Mouse (Mus musculus) urinary bladder, postnatal 10 days (tissue): ENCODE measurements around the gene Hes7.

Experiments used
- DNase-seq: peaks from one replicate; pipeline ENCODE4 v3.0.0; 2022; ENCODE audit warnings: low spot score

Gene Hes7

DNA sequence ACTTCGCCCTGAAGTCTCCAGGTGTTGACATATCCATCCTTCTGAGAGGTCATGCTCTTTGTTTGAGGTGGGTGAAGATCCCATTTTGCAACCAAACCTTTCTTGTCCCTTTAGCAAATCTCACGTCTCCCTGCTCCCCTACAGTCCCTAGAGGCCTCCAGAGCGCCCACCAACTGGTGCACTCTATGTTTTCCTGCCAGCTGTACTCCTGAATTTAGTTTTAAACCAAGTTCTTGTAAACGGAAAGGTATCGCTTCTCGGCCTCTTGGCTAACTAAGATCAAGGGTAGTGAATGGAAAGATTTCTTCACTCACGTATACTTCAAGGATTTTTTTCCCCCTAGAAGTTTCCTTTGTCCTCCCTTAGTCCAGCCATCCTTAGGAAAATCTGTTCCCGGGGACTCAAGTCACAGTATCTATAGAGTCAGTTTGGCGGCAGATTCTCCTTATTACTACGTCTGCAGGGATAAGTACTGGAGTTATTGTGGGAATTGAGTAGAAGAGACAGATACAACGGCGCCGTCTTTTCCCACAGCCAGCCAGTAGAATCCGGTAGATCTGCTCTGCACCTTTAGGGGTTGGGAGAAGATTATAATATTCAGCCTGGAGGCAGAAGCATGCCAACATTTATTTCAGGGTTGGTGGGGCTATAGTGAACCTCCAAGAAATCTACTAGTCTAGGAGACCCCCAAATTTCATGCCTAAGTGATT, 603 bp upstream of the Hes7 start:
- no peak for DNase-seq

DNA sequence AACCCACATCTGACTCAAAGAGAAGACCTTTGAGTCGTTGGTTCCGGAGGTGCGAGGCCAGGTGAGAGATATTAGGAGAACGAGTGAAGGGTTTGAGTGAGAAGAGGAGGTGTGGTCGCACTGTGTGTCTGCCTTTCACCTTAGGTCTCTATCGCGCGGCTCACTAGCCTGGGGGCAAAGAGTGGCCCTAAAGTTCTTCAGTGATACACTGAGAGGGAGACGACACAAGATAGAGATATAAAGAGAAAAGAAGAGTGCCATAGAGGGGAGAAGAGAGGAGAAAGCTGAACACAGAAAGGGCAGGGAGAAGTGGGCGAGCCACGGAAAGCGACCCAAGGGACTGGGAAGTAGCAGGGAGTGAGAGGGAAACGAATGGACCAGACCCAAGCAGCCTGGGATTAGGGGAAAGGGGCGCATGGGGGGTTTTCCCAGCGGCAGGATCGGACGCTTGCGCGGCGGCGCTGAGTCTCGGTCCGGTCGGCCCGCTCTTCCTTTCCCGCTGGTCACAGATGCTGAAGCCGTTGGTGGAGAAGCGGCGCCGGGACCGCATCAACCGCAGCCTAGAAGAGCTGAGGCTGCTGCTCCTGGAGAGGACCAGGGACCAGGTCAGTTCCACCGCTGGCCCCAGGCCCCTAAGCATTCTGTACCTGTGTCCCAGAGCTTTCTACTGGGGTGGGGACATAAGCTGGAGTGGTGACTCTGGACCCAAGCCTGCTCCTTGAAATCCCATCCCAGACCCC, 967 bp downstream of the Hes7 start:
- DNase-seq: no peak

DNA sequence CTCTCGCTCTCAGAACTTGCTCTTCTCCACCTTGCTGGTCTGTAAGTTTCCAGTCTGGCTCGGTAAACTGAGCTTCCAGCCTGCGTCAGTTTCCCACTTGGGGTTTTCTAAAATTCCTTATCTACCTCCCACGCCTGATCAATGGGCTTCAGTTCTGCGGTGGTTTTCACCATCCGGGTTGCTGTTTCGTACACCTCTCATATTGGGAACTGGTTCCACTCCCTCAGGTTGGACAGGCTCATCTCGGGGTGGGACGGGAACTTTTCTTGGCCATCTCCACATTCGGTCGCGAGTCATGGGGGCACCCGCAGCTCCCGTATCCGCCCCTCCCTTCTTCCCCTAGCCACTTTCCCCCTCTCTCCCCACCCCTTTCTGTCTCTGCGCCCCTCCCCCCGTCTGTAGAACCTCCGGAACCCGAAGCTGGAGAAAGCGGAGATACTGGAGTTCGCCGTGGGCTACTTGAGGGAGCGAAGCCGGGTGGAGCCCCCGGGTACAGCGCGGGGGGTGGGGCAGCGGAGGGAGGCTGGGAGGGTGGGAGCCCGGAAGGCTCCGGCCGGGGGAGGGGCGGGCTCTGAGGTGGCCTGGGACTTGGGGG, 1.6 kb downstream of the Hes7 start:
- no peak for DNase-seq

DNA sequence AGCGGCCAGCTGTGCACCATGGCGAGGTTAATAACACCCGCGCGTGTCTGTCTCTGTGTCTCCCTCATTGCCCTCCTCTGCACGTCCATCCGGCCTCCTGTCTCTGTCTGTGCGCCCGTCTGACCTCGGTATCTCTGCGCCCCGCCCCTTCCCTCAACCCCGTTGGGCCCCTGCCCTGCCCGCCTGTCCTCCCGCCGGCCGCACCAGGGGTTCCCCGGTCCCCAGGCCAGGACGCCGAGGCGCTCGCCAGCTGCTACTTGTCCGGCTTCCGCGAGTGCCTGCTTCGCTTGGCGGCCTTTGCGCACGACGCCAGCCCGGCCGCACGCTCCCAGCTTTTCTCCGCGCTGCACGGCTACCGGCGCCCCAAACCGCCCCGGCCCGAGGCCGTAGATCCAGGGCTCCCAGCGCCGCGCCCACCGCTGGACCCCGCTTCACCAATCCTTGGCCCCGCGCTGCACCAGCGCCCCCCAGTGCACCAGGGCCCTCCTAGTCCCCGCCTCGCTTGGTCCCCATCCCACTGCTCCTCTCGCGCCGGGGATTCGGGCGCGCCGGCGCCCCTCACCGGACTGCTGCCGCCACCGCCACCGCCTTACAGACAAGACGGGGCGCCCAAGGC, 2.2 kb downstream of the Hes7 start, which contains the start of gene 9130213A22Rik:
TSS of gene 9130213A22Rik (minus strand) at position 254 of the 616 bp plus-strand sequence.
- peak; percentile 60 for DNase-seq

DNA sequence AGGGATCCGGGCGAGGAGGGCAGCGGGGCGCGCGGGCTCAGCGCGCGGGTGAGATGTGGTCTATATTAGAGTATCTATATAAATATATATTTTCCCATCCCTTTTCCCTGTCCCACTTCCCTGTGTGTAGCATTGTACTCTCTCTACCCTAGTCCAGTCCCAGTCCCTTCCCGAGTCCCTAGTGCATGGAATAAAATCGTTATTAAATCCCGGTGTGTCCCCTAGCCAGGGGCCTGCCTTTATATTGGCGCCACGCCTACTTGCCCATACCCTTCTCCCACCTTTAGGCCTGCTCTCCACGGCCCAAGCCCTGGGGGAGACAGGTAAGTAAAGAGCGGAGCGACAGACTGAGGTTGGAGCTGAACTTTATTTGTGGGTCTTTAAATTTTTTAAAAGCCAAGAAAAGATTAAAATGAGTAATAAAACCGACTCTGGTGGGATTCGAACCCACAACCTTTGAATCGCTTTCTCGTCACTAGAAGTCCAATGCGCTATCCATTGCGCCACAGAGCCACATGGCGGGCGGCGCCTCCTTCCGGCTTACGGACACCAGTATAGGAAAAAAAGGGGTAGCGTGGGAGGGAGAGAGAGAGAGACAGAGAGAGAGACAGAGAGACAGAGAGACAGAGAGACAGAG, 3.0 kb downstream of the Hes7 start:
- no peak for DNase-seq

DNA sequence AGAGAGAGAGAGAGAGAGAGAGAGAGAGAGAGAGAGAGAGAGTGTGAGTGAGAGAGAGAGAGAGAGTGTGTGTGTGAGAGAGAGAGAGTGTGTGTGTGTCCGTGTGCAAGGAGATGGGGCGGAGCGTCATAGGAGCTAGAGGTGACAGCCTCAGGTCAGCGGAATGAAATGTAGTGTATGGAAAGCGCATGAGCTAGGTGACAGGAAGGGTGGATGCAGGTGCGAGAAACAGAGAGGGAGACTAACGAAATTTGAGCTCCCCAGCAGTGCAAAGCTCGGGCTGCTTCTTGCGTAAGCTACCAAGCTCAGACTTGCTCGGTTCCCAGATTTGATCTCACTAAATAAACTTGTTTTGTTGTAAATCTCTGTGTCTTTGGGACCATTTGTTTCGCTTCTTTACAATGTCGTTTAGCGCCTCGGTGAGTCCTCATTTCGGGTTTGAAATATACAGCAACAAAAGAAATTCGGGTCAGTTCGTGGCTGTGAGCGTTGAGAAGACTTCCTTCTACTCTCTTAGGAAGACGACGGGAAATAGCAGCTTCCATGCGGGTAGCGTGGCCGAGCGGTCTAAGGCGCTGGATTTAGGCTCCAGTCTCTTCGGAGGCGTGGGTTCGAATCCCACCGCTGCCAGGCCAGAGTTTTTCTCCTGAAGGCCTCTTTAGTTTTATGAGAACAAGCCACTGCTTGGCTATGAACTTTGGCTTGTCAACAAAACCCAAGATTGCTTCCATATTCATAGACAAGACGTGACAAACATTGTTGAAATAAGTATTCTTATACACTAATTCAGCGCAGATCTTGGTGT, 3.7 kb downstream of the Hes7 start:
- DNase-seq: no peak

DNA sequence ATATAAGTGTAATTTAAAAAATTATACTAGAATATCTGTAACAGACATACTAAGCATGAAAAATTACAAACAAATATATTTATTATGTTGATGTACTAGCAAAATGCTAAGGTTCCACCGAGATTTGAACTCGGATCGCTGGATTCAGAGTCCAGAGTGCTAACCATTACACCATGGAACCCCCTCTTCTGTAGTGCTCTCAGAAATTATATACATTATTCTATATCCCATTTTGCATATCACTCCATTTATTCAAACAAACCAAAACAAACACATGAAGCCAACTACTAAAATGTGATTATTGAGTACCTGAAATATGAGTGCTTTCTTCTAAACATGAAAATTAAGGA, 4.3 kb downstream of the Hes7 start:
- DNase-seq: no peak

DNA sequence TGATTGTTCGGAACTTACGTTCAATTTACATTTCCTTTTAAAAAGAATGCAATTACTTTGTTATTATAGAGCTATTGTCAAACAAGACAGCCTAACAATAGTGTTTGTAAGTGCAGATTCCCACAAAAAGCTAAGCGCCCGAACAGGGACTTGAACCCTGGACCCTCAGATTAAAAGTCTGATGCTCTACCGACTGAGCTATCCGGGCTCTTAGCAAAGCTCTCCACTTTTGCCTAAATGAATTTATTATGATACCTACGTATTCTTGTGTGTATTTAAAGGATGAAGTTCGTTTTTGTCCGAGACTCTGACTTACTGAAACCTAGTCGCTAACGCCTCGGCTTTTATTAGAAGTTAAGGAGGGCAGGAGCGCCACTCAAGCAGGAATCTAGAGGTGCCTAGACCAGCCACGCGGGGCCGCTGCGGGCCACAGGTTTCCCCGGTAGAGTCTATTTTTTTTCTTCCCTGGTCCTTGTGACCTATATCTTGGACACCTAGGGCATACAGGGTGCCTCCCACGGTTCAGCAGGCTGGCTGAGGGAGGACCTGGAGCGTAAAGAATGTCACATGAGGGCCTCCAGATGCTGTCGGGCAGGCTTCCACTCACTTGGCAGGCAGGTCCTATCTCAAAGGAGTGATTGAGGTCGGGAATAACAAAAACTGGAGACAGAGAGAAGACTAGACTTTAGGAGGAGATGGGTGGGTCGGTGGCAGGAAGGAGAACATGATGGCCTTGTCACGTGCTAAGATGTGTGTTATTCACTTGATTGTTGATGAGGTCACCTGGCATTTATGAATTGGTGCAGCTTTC, 5.0 kb downstream of the Hes7 start:
- DNase-seq: no peak

DNA sequence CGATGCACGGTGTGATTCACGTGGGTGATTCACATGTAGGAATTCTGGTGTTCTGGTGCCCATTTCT, 5.5 kb downstream of the Hes7 start, which contains the start of gene Aloxe3:
TSS of gene Aloxe3 (plus strand) at position 45 of the 67 bp plus-strand sequence.
- no peak for DNase-seq

DNA sequence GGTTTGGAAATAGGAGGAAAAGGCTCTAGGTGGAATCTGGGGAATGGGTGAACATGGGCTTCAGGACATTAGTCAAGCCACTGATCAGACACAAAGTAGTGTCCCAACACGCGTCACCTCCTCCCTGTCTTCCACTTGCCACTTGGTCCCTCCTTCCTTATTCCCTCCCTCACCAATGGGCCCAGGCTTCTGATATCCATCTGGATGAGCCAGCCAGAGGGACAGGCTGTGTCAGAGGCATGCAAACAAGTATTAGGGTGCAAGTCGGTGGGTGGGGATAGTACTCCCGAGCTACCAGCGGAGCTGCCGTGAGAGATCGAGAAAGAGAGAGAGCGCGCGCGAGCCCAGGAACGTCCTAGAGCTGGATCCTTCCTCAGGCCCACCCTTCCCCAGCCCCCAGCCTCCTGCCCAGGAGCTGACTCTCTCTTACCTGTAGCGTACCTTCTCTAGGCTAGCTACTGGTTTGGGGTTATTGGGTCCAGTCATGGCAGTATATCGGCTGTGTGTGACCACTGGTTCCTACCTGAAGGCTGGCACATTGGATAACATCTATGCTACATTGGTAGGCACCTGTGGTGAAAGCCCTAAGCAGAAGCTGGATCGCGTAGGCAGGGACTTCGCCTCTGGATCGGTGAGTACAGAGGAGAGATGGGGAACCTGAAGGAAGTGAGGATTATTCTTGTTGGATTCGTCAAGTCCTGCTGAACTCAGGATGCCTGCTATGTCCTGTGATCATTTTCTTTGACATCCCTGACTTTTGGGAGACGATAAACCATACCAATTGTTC, 5.9 kb downstream of the Hes7 start:
- DNase-seq: no peak

DNA sequence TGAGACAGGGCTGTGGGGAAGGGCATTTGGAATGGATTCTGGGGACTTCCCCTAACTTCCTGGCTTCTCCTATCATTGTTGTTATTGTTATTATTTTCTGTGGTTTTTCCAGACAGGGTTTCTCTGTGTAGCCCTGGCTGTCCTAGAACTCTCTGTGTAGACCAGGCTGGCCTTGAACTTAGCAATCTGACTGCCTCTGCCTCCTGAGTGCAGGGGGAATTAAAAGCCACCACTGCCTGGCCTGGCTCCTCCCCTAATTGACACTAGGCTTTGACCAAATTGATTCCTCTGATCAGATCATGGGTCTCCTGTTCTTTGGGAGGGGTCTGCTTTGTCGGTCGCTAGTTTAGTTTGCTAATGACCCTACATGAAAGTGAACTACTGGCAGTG, 6.5 kb downstream of the Hes7 start:
- DNase-seq: no peak

DNA sequence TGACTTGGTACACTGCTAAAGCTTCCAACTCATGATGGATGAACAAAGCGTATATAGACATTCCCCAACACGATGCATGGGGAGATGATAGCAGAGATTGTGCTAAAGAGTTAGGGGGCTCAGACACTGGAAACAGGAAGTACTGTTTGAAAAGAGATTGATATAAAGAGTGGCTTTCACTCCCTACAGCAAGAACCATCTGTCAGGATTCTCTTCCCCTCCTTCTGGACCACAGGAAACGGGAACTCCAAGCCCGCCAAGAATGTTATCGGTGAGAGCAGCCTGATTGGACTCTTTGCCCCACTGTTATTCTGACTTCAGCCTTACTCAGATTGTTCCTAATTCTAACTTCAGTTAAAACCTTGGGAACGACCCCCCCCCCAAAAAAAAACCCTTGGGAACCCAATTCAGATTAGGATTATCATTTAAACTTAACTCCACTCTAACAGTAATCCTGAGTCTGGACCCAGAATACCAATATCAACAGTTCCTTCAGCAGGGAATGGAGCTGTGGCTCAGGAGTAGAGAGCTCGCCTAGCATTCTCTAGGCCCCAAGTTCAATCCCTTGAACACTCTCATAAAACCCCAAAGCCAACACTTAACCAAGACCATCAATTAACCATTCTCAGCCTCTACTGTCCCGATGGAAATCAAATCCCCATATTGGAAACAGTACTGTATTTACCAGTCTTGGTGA, 8.4 kb downstream of the Hes7 start:
- no peak for DNase-seq

DNA sequence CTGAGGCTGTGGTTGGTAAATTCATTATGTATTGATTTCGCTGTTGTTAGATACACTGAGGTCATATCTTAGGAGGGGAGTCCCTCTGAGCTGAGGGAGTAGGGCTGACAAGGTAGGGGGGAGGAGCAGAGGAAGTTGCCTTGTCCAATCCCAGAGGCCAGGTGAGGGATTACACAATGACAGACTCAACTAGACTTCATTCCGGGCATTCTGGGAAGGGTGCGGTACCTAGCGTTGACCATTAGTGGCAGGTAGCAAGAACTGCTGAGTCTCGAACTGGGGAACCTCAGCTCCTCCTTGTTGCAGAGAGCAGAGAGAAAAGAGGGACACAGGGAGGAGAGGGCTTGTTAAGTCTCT, 13.3 kb downstream of the Hes7 start:
- no peak for DNase-seq

DNA sequence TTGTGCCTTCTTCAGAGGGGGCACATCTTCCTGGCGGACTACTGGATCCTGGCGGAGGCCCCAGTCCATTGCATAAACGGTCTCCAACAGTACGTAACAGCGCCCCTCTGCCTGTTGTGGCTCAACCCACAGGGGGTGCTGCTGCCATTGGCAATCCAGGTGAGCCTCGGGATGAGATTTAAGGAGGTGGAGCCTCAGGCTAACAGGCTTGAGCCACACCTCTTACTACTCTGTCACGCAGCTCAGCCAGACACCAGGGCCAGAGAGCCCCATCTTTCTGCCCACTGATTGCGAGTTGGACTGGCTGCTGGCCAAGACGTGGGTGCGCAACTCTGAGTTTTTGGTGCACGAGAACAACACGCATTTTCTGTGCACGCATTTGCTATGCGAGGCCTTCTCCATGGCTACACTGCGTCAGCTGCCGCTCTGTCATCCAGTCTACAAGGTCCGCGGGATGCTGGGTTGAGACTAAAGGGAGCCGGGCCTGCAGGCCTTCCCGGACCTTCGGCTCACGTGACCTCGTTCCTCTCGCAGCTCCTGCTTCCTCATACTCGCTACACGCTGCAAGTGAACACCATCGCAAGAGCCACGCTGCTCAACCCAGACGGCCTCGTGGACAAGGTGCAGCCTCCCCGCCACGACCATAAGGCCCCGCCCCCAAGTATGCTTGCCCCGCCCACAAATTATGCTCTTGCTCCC, 13.9 kb downstream of the Hes7 start:
- DNase-seq: no peak

DNA sequence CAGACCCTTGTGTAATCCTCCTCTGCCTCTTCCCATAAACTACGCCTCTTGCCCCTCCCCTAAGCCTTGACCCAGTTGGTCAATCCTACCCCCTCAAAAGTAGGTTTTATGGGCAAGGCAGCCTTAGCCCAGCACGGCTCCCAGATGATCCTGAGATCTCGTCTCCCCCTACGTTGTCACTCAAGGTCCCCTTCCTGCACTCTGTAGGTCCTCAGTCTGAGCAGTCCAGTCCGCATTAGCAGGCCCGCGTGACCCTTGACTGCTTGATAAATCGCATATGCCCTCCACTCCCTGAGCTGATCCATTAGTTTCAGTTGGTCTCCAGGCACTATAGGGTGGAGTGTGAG, 14.4 kb downstream of the Hes7 start:
- no peak for DNase-seq

DNA sequence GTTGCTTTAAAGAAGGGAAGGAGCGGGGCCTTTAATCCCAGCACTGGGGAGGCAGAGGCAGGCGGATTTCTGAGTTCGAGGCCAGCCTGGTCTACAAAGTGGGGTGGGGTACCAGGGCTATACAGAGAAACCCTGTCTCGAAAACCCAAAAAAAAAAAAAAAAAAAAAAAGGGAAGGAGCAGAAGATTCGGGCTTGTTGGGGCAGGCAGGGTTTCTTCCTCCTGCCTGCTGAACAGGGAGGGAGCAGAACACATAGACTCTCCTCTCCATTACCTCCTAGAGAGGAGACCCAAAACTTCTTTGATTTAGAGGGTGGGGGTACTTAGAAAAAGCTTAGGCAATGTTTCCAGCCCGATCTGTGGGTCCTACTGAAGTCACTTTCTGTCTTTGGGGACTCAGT, 15.2 kb downstream of the Hes7 start:
- no peak for DNase-seq

DNA sequence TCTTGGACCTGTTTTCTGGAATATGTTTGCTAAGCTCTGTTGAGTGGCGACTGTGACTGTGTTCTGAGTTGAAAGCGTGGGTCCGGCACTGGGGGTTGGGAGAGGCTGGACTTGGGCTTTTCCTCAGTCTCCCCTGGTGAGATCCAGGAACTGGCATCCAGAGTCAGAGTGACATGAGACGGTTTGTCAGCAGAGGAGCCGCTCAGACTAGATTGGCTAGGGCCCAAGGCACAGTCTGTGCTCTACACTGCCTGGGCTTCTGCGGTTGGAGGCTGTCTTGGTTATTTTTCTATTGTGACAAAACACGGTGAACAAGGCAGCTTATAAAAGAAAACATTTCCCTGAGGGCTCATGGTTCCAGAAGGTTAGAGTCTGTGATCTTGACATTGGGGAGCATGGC, 27.3 kb downstream of the Hes7 start:
- no peak for DNase-seq

DNA sequence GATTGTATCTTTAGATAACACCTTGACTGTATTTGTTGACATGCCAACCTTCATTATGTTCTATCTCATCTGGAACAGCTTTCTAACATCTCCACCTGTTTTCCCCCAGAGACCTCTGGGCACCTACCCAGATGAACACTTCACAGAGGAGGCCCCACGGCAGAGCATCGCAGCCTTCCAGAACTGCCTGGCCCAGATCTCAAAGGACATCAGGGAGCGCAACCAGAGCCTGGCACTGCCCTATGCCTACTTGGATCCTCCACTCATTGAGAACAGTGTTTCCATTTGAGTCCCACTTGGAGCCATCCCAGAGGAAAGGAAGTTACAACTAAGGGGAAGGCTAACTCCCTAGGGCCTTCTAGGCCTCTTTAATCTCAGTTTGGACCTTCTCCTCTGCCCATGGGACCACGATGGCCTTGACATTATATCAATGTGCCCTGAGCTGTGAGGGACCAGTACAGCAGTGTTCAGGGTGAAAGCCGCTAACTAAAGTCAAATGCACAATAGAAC, 28.3 kb downstream of the Hes7 start:
- no peak for DNase-seq

DNA sequence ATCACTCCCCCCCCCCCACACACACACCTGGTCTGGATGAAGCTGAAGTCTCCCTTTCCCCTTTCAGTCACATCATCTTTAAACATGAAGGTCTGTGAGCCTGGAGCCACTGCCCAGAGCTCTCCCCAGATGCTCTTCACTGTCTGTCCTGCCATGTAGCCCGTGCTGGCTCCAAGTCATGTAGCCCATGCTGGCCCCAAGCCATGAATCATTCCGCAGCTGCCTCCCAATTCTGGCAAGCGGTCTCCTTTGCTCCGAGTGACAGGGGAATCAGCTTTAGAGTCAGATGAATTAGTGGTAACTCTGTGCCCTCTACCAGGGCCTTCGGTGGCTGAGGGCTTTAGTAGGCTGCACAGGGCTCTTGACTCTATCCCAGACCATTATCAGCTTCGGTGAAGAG, 29.5 kb downstream of the Hes7 start:
- no peak for DNase-seq
